Mouse (Mus musculus) urinary bladder, adult 2 months (tissue): ENCODE measurements around the gene 1190007I07Rik. TPM values are rescaled to one million over a fixed set of nuclear protein-coding genes. Genes with fewer than 3 reads are reported as not detected.
"Not testable (repeated sequence)": the region's sequence is repeated elsewhere in the genome, so short reads cannot be mapped to it uniquely, and the experiment has no call there.

ENCODE experiments used
- DNase-seq: peaks from one replicate; pipeline ENCODE4 v3.0.0; 2022; ENCODE audit warnings: low spot score
- polyA plus RNA-seq: library from polyadenylated mRNA; depleted of rRNA; stranded (reverse); fragments of >200 nt; gene quantifications from 2 replicates; pipeline ENCODE4 v1.2.3, GENCODE M21; 2012; rRNA removed

1190007I07Rik gene
- polyA plus RNA-seq, 1 experiment, result 38.6 TPM

GRCm38 (mm10) chr10:82629111-82629585, 6.1 kb upstream of the 1190007I07Rik start:
- no peak for DNase-seq

GRCm38 (mm10) chr10:82623553-82623932, 515 bp upstream of the 1190007I07Rik start:
- not testable (repeated sequence) for DNase-seq

GRCm38 (mm10) chr10:82622235-82622634, 793 bp downstream of the 1190007I07Rik start:
- no peak for DNase-seq

- not testable (repeated sequence) for DNase-seq
Observed at GRCm38 (mm10) chr10:82594421-82594820, 28.6 kb downstream of the 1190007I07Rik start.

GRCm38 (mm10) chr10:82589673-82590072, 33.4 kb downstream of the 1190007I07Rik start:
- DNase-seq, result not testable (repeated sequence)

GRCm38 (mm10) chr10:82571091-82571490, 51.9 kb downstream of the 1190007I07Rik start:
- DNase-seq, result not testable (repeated sequence)

Other genes with a start within 250 kb of the 1190007I07Rik start
- gene Gm1553, start 130.6 kb downstream of the 1190007I07Rik start, polyA plus RNA-seq, result not detected in 2 replicates
- gene Tdg, start 6.6 kb upstream of the 1190007I07Rik start, polyA plus RNA-seq, result 32.9 and 33.5 TPM in 2 replicates
- 20.3 and 25.3 TPM in 2 replicates for gene Glt8d2, start 67.4 kb upstream of the 1190007I07Rik start, polyA plus RNA-seq
- 19.9 and 21.6 TPM in 2 replicates for gene Hcfc2, start 72.9 kb upstream of the 1190007I07Rik start, polyA plus RNA-seq
- gene Nfyb, start 140.9 kb upstream of the 1190007I07Rik start, polyA plus RNA-seq, result 23.2 and 24.1 TPM in 2 replicates
- 53.3 and 59.4 TPM in 2 replicates for gene Txnrd1, start 210.7 kb upstream of the 1190007I07Rik start, polyA plus RNA-seq
- gene Eid3, start 243.4 kb upstream of the 1190007I07Rik start, polyA plus RNA-seq, result 0.22 and 0.77 TPM in 2 replicates